Mouse (Mus musculus): ENCODE data around the gene Mcidas. TPM values are rescaled to one million over a fixed set of nuclear protein-coding genes. Genes with fewer than 3 reads are reported as not detected.
A peak's percentile ranks its signal among the peaks of the same experiment; 100 is the strongest.

The Mcidas gene
- polyA plus RNA-seq, 1 experiment from 2014 or later: 0.08 TPM

DNA sequence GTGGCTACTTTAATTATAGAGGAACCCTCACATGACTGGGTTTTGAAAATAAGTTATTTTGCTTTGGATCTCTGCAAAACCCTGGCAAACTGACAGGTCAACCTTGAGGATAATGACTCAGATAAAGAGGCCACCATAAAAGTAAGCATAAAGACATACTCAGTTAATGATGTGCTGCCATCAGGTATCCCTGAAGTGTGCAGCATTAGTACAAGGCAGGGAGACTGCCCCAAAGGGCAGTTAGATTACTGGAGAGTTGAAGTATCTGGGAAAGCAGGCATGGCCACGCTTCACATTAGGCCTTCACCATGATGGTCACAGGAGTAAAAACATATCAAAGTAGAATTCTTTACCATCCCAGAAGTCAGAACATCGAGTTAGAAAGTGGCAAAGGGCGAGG is 51.2 kb downstream of the Mcidas start:
- peaks cover 8% of the 10 kb centered on the region; the same call in 1 of the 2 replicates for H3K4me1 ChIP-seq
- H3K27ac ChIP-seq (replicated peaks): no peak overlapping the region
- H3K9me3 ChIP-seq (replicated peaks): no peaks in the 10 kb centered on the region
- no peak overlapping the region for H3K9ac ChIP-seq (replicated peaks)
- 79% methylated on average over 3 of the region's 3 CpGs for WGBS
- no peak for ATAC-seq (ENCODE audit: low FRiP score)
- H3K4me2 ChIP-seq: peak overlapping the region; percentile 80
- H3K36me3 ChIP-seq: no peaks in the 10 kb centered on the region
- H3K27me3 ChIP-seq (replicated peaks): peaks cover 3% of the 10 kb centered on the region; the same call in 1 of the 2 replicates
- H3K4me3 ChIP-seq (replicated peaks): peak overlapping the region; percentile 50

DNA sequence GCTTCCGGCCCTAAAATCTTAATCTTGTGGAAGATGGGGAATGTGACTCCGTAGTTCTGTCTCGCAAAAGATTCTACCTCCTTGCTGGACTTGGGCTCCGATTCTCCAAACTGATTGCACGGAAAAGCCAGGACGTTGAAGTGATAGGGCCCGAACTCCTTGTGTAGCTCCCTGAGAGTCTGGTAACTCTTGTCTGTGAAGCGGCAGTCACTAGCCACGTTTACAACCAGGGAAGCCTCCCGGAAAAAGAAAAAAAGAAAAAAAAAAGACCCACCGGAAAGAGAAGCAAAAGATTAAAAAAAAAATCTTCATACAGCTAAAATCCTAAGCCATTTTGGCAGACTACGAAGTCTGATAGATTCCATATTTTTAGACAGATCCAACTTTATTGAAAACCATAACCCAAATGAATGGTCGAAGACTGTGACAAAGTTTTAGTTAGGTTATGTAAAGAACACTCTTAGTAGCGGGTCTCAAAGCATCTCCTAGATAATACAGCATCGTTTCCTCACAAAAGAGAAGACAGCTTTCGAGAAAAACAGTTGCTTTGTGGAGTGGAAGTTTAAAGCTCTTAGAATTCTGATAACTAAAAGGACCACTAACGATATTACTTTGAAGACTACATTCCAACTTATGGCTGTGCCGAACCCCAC is 51.9 kb downstream of the Mcidas start:
- no peaks in the 10 kb centered on the region for H3K36me3 ChIP-seq
- peak overlapping the region; percentile 48 for H3K9ac ChIP-seq (replicated peaks)
- H3K27ac ChIP-seq (replicated peaks): peak overlapping the region; percentile 37; the same call in 1 of the 2 replicates
- H3K9me3 ChIP-seq (replicated peaks): no peaks in the 10 kb centered on the region
- peak overlapping the region; percentile 50 for H3K4me3 ChIP-seq (replicated peaks)
- H3K4me2 ChIP-seq: peak overlapping the region; percentile 80
- H3K27me3 ChIP-seq (replicated peaks): peaks cover 3% of the 10 kb centered on the region; the same call in 1 of the 2 replicates
- WGBS: 21% methylated on average over 18 of the region's 18 CpGs
- peaks cover 8% of the 10 kb centered on the region; the same call in 1 of the 2 replicates for H3K4me1 ChIP-seq
- no peak for ATAC-seq (ENCODE audit: low FRiP score)

DNA sequence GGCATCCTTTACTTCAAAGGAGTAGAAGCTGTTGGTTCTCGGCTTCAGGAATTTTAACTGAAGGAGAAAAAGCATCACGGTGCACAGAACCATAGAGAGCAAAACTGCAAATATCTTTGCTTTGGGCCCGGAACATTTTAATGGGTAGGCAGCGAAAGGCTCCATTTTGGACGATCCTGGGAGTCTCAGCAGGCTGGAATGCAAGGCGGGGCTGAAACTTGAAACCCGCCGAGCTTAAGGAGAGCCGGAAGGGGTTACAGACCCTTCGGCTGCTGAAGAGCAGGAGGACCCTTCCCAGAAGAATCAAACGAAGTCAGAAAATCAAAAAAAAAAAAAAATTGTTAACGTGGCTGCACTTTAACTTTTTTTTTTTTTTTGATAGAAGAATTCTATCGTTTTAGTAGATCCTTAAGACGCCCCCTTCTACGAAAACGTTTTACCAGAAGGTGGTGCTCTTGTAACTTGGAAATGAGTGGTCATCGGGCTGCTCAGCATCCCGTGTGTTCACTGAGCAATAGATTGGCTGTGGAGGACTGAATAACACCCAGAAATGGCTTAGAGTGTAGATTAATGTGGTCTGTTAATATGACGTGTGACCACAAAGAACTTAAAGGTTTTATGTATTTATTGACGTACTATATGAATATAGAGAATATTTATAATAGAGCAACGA is 52.7 kb downstream of the Mcidas start, which contains the start of gene Gpx8:
Gene Gpx8 (minus strand): TSS at position 200 of the 673 bp plus-strand sequence.
- peak within 1 kb of the TSS; percentile 80 for H3K4me2 ChIP-seq
- peak; percentile 86 for ATAC-seq (ENCODE audit: low FRiP score)
- peak within 1 kb of the TSS; percentile 50 for H3K4me3 ChIP-seq (replicated peaks)
- H3K4me1 ChIP-seq: peaks cover 8% of the 10 kb centered on the region; the same call in 1 of the 2 replicates
- H3K27me3 ChIP-seq (replicated peaks): peaks cover 3% of the 10 kb centered on the region; the same call in 1 of the 2 replicates
- 6% methylated on average over 21 of the region's 21 CpGs for WGBS
- H3K9me3 ChIP-seq (replicated peaks): no peaks in the 10 kb centered on the region
- H3K36me3 ChIP-seq: no peaks in the 10 kb centered on the region
- peak within 1 kb of the TSS; percentile 48 for H3K9ac ChIP-seq (replicated peaks)
- H3K27ac ChIP-seq (replicated peaks): peak within 1 kb of the TSS; percentile 37; the same call in 1 of the 2 replicates

DNA sequence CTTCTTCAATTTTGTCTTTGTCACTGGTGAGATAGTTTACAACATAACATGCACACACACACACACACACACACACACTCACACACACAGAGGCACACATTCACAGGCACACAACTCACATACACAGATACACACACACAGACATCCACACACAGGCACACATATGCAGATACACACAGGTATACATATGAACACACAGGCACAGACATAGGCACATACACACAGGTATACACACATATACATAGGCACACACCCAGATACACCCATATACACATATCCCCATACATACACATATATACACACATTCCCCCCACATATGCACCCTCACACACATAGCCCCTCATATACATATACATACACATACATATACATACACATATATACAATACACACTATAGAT is 53.4 kb downstream of the Mcidas start:
- no peak overlapping the region for H3K9ac ChIP-seq (replicated peaks)
- H3K27me3 ChIP-seq (replicated peaks): peaks cover 3% of the 10 kb centered on the region; the same call in 1 of the 2 replicates
- H3K27ac ChIP-seq (replicated peaks): no peak overlapping the region
- peaks cover 8% of the 10 kb centered on the region; the same call in 1 of the 2 replicates for H3K4me1 ChIP-seq
- H3K4me3 ChIP-seq (replicated peaks): no peak overlapping the region
- no peaks in the 10 kb centered on the region for H3K36me3 ChIP-seq
- peak; percentile 56; the same call in 1 of the 2 replicates for ATAC-seq (ENCODE audit: low FRiP score)
- peak overlapping the region; percentile 80; the same call in 1 of the 2 replicates for H3K4me2 ChIP-seq
- no peaks in the 10 kb centered on the region for H3K9me3 ChIP-seq (replicated peaks)

DNA sequence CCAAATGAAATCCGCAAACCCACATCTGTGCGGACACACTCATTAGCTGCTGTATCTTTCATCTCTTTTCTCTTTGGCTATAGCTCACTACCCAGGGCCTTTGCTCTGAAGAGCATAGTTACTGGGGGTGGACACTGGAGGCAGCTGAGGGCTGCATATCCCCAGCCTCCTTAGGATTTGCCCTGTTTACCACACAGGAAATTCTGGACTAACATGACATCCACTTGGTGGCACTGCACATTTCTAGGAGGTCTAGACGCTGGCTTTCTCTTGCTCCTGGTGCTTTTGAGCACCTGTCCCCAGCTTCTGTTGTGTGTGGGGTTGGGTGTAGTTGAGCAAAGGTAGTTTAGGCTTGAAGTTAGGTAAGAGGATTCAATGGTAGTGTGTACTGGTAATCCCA is 54.0 kb downstream of the Mcidas start:
- Histone ChIP-seq H3K36me3 (no peaks in the 10 kb centered on the region), H3K27ac (replicated peaks) (no peak overlapping the region), H3K9me3 (replicated peaks) (no peaks in the 10 kb centered on the region), H3K4me2 (no peak overlapping the region), H3K27me3 (replicated peaks) (peaks cover 3% of the 10 kb centered on the region; the same call in 1 of the 2 replicates), H3K4me3 (replicated peaks) (no peak overlapping the region), H3K9ac (replicated peaks) (no peak overlapping the region), H3K4me1 (peaks cover 8% of the 10 kb centered on the region; the same call in 1 of the 2 replicates)
- WGBS: 85% methylated on average over 3 of the region's 3 CpGs
- no peak for ATAC-seq (ENCODE audit: low FRiP score)

MicroRNAs encoded within 50 kb of the gene (microRNA counts, 519-probe panel; counts per million panel counts)
- 1,800 counts per million, percentile 31 among the panel's probes with 10 or more counts for microRNA mmu-miR-449a
- not detected for microRNA mmu-miR-449b
- not detected for microRNA mmu-miR-449c

Small RNAs within 50 kb of the gene (microRNA-seq; reads per million reads assigned to microRNA genes)
- 40.2 reads per million, percentile 40 among the genes with 10 or more reads in this experiment for gene Mir449a
- not detected for gene Mir449b
- gene Mir449c: not detected

Other genes starting within 250 kb of the Mcidas start
- gene Plpp1, start 193.1 kb upstream of the Mcidas start, polyA plus RNA-seq (2015; fragmentation: Nextera tagmentation; extraction: Ambion mirVana): 73.3 and 77.0 TPM in 2 replicates
- 56.0 and 59.6 TPM in 2 replicates for gene Mtrex, start 66.4 kb upstream of the Mcidas start, polyA plus RNA-seq (2015; fragmentation: Nextera tagmentation; extraction: Ambion mirVana)
- gene Dhx29, start 66.4 kb upstream of the Mcidas start, polyA plus RNA-seq (2015; fragmentation: Nextera tagmentation; extraction: Ambion mirVana): 31.3 and 35.2 TPM in 2 replicates
- 0.13 and 0.37 TPM in 2 replicates for gene Ccno, start 6.0 kb upstream of the Mcidas start, polyA plus RNA-seq (2015; fragmentation: Nextera tagmentation; extraction: Ambion mirVana)
- not detected in 2 replicates for gene Cdc20b, start 41.3 kb downstream of the Mcidas start, polyA plus RNA-seq (2015; fragmentation: Nextera tagmentation; extraction: Ambion mirVana)
- 59.3 and 62.5 TPM in 2 replicates for gene Gpx8, start 52.6 kb downstream of the Mcidas start, polyA plus RNA-seq (2015; fragmentation: Nextera tagmentation; extraction: Ambion mirVana)
- 92.2 TPM in 1 of 2 replicates, not detected in the other for gene Gzma, start 107.1 kb downstream of the Mcidas start, polyA plus RNA-seq (2015; fragmentation: Nextera tagmentation; extraction: Ambion mirVana)
- gene Esm1, start 215.8 kb downstream of the Mcidas start, polyA plus RNA-seq (2015; fragmentation: Nextera tagmentation; extraction: Ambion mirVana): 1.3 and 3.5 TPM in 2 replicates
- not detected in 2 replicates for gene Gzmk, start 232.1 kb downstream of the Mcidas start, polyA plus RNA-seq (2015; fragmentation: Nextera tagmentation; extraction: Ambion mirVana)